Mouse (Mus musculus) hindbrain, embryonic 13.5 days (tissue): ENCODE measurements at regions not wholly inside any gene's neighbourhood (a gene's known extent, or its start where the extent isn't known, plus 50 kb on each side); places are given as distances from the start of the nearest gene placed in this dataset.

ENCODE experiments used
- ATAC-seq: fragments of 200-750 bp; cut with Nextera tagmentation; 2 replicates; pipeline ENCODE4 v1.8.0; 2017; ENCODE audit warnings: moderate TSS enrichment; ENCODE audit not compliant: low FRiP score
- H3K27ac ChIP-seq: fragments of 300-500 bp; sonication (generic); 2 replicates; pipeline ENCODE4 v1.5.1; 2015; ENCODE audit warnings: inconsistent platforms, mild to moderate bottlenecking, moderate library complexity
- H3K27me3 ChIP-seq: fragments of 300-500 bp; sonication (generic); 2 replicates; pipeline ENCODE4 v1.6.1; 2015; ENCODE audit warnings: mild to moderate bottlenecking, inconsistent platforms
- H3K36me3 ChIP-seq: fragments of 300-500 bp; sonication (generic); 2 replicates; pipeline ENCODE4 v1.6.1; 2015; ENCODE audit warnings: mild to moderate bottlenecking, inconsistent platforms
- H3K4me1 ChIP-seq: fragments of 300-500 bp; sonication (generic); replicated peaks from 2 replicates; pipeline ENCODE4 v1.6.1; 2015; ENCODE audit warnings: inconsistent platforms
- H3K4me2 ChIP-seq: fragments of 300-500 bp; sonication (generic); 2 replicates; pipeline ENCODE4 v1.6.1; 2015; ENCODE audit warnings: inconsistent platforms, mild to moderate bottlenecking, moderate library complexity
- H3K4me3 ChIP-seq: fragments of 300-500 bp; sonication (generic); 2 replicates; pipeline ENCODE4 v1.5.1; 2015; ENCODE audit warnings: mild to moderate bottlenecking, inconsistent platforms
- H3K9ac ChIP-seq: fragments of 300-500 bp; sonication (generic); 2 replicates; pipeline ENCODE4 v1.6.1; 2015; ENCODE audit warnings: mild to moderate bottlenecking, inconsistent platforms
- H3K9me3 ChIP-seq: fragments of 300-500 bp; sonication (generic); 2 replicates; pipeline ENCODE4 v1.6.1; 2016; ENCODE audit warnings: inconsistent platforms
- WGBS: fragments of 180-500 bp; shearing (Covaris S2); methylation state at CpG from one replicate; pipeline ENCODE4 v1.1.7; 2015; 5-methylcytosine and 5-hydroxymethylcytosine counted together

DNA sequence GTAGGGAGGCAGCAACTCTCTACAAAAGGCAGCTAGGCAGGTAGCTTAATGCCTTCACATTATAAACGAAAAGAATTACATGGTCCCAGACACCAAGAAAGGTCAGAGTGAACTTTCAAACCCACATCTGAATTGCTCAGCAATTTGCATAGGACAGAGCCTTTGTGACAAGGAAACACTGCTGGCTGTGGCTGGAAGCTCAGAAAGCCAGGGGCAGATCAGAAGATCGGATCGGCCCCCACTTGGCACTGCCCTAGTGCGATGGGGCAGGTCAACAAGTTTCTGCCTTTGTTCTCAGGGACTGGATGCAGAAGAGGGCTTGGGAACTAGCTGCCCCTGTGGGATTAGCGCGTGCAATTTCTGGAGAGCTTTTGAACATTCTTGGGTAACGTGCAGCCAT is 179.6 kb downstream of the Kit start:
- Histone ChIP-seq H3K9ac (no peak overlapping the region), H3K27ac (0 out of 2 replicates have a peak overlapping the region, but pooled peaks have one; percentile 18), H3K36me3 (no peaks in the 10 kb centered on the region), H3K4me2 (no peak overlapping the region), H3K27me3 (no peaks in the 10 kb centered on the region), H3K9me3 (no peaks in the 10 kb centered on the region), H3K4me3 (no peak overlapping the region), H3K4me1 (0 out of 2 replicates have a peak, but pooled peaks cover 6% of the 10 kb centered on the region)
- ATAC-seq, result no peak
- 27% methylated on average over 7 of the region's 7 CpGs for WGBS

DNA sequence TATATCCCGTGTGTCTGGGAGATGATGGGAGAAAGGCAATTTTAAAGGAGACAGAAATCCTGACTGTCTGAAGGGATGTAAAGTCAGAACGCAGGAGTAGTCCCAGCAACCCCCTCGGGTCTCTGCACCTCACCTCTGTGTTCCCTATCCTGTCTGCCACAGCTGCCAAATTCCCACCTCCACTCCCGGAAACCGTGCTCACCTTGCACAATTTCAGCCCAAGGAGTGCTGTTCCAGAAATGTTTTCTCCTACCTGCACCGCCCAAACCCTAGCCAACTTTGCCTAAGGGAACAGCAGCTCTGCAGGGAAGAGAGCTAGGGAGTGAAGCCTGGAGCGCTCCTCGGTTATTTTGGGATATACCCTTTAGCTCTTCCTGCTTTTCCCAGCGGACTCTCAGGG is 170.6 kb downstream of the Kit start:
- no peak overlapping the region for H3K27ac ChIP-seq
- no peak for ATAC-seq
- no peak overlapping the region for H3K4me3 ChIP-seq
- H3K27me3 ChIP-seq, result no peaks in the 10 kb centered on the region
- H3K9ac ChIP-seq, result no peak overlapping the region; the same call in 1 of the 2 replicates
- no peaks in the 10 kb centered on the region for H3K36me3 ChIP-seq
- H3K4me1 ChIP-seq, result peaks cover 9% of the 10 kb centered on the region
- no peak overlapping the region for H3K4me2 ChIP-seq
- H3K9me3 ChIP-seq, result no peaks in the 10 kb centered on the region
- WGBS, result 83% methylated on average over 9 of the region's 9 CpGs

DNA sequence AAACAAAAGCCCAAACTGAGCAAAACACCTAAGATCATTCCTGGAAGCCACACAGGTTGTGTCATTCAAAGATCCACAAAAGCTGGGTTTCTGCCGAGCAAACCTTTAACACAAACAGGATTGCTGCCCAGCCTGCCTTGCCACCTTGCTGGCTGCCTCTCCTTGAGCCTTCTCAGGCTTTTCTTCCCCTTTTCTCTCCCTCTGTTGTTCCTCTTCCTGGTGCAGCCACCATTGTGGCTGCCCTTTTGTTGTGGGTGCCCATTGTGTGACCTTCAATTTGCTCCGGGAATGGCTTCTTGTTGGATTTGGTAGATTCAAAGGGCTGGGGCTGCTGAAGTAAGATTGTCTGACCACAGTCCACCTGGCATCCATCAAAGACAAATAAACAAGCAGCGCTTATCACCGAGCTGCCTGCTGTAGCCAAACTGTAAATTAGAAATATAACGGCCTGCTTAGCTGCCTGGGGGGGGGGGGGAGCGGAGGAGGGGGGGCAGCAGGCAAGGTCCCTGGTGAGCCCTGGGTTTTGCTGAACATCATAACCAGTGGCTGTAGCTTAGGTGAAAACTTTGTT is 169.8 kb downstream of the Kit start:
- Histone ChIP-seq H3K27ac (peak overlapping the region; percentile 61), H3K9ac (no peak overlapping the region), H3K9me3 (no peaks in the 10 kb centered on the region), H3K4me1 (peaks cover 9% of the 10 kb centered on the region), H3K4me3 (no peak overlapping the region), H3K27me3 (no peaks in the 10 kb centered on the region), H3K36me3 (no peaks in the 10 kb centered on the region), H3K4me2 (no peak overlapping the region)
- no peak for ATAC-seq
- 23% methylated on average over 6 of the region's 6 CpGs for WGBS

DNA sequence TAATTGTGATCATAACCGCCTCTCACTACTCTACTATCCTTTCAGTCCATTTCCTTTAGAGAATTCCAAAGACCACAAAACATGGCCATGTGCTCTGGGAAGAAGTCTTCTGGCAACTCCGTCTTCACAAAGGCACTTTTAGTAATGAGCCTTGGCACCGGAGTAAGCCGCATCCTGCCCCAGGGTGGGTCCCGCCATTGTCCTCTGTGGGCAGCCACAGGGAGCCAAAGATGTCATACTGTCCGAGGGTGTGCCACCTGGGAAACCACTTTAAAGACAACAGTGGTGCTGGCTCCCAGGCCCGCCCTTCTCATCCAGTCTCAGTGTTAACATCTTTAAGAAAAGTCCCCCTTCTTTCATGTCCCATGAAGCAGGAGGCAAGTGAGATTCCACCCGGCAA is 164.6 kb downstream of the Kit start:
- no peaks in the 10 kb centered on the region for H3K9me3 ChIP-seq
- H3K4me2 ChIP-seq, result no peak overlapping the region
- H3K4me1 ChIP-seq, result peaks cover 10% of the 10 kb centered on the region
- WGBS, result 61% methylated on average over 8 of the region's 8 CpGs
- H3K9ac ChIP-seq, result no peak overlapping the region
- H3K4me3 ChIP-seq, result no peak overlapping the region
- H3K27ac ChIP-seq, result no peak overlapping the region
- ATAC-seq, result no peak
- no peaks in the 10 kb centered on the region for H3K27me3 ChIP-seq
- no peaks in the 10 kb centered on the region for H3K36me3 ChIP-seq

- Histone ChIP-seq H3K9me3 (no peaks in the 10 kb centered on the region), H3K4me3 (no peak overlapping the region), H3K36me3 (no peaks in the 10 kb centered on the region), H3K27ac (no peak overlapping the region), H3K4me1 (peaks cover 9% of the 10 kb centered on the region), H3K27me3 (no peaks in the 10 kb centered on the region), H3K4me2 (no peak overlapping the region), H3K9ac (no peak overlapping the region)
- no peak for ATAC-seq
- 54% methylated on average over 2 of the region's 2 CpGs for WGBS
These were observed 163.7 kb downstream of the Kit start for GRCm38 (mm10) chr5:75738445-75738844.

DNA sequence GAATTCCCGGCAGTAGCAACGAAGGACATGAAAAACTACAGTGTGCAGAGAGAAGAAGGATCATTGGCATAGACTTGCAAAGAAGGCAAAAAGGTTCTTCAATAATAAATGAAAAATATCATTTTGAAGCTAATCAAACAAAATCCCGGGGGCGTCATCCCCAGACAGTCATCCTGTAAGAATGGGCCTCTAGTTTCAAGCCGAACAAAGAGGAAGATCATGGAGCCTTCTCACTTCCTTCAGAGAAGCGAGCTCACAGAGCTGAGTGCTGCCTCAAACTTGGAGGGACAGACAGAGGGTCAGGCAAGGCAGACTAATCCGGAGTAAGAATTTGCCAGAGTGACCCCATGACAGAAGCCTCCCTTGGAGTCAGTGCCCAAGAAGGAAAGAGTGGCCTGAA is 163.0 kb downstream of the Kit start:
- Histone ChIP-seq H3K27ac (no peak overlapping the region), H3K9ac (no peak overlapping the region), H3K4me3 (no peak overlapping the region), H3K27me3 (no peaks in the 10 kb centered on the region), H3K36me3 (no peaks in the 10 kb centered on the region), H3K4me1 (peaks cover 9% of the 10 kb centered on the region), H3K9me3 (no peaks in the 10 kb centered on the region), H3K4me2 (no peak overlapping the region)
- 83% methylated on average over 7 of the region's 7 CpGs for WGBS
- no peak for ATAC-seq

DNA sequence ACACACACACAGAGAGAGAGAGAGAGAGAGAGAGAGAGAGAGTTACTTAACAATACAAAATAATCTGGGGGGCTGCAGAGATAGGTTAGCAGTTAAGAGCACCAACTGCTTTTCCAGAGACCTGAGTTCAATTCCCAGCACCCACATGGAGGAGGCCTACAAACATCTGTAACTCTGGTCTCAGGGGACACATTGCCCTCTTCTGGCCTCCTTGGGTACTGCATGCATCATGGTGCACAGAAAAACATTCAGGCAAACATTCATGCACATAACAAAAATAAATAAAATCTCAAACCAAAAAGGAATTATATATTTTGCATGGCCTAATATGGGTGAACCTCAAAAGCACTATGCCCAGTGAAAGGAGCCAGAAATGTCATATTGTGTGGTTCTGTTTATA is 161.6 kb downstream of the Kit start:
- H3K27ac ChIP-seq, result no peak overlapping the region
- no peak for ATAC-seq
- H3K27me3 ChIP-seq, result no peaks in the 10 kb centered on the region
- peaks cover 9% of the 10 kb centered on the region for H3K4me1 ChIP-seq
- H3K4me2 ChIP-seq, result no peak overlapping the region
- H3K4me3 ChIP-seq, result no peak overlapping the region
- H3K9ac ChIP-seq, result no peak overlapping the region
- H3K36me3 ChIP-seq, result no peaks in the 10 kb centered on the region
- H3K9me3 ChIP-seq, result no peaks in the 10 kb centered on the region

GRCm38 (mm10) chr5:75734508-75734907 is 159.8 kb downstream of the Kit start:
- Histone ChIP-seq H3K4me3 (no peak overlapping the region), H3K4me1 (peaks cover 12% of the 10 kb centered on the region), H3K4me2 (no peak overlapping the region), H3K27ac (no peak overlapping the region), H3K9ac (no peak overlapping the region), H3K9me3 (no peaks in the 10 kb centered on the region), H3K36me3 (no peaks in the 10 kb centered on the region), H3K27me3 (no peaks in the 10 kb centered on the region)
- ATAC-seq, result no peak
- 94% methylated on average over 14 of the region's 14 CpGs for WGBS

- Histone ChIP-seq H3K27ac (no peak overlapping the region), H3K9ac (no peak overlapping the region), H3K36me3 (no peaks in the 10 kb centered on the region), H3K9me3 (no peaks in the 10 kb centered on the region), H3K4me1 (peaks cover 8% of the 10 kb centered on the region), H3K4me2 (no peak overlapping the region), H3K27me3 (no peaks in the 10 kb centered on the region), H3K4me3 (no peak overlapping the region)
- no peak for ATAC-seq
- 97% methylated on average over 6 of the region's 6 CpGs for WGBS
These were observed 159.3 kb downstream of the Kit start for GRCm38 (mm10) chr5:75734043-75734442.

GRCm38 (mm10) chr5:75731236-75731635 is 156.5 kb downstream of the Kit start:
- Histone ChIP-seq H3K4me2 (no peak overlapping the region), H3K27ac (no peak overlapping the region), H3K4me1 (peaks cover 4% of the 10 kb centered on the region; the same call in 1 of the 2 replicates), H3K4me3 (no peak overlapping the region), H3K9me3 (no peaks in the 10 kb centered on the region), H3K9ac (no peak overlapping the region), H3K27me3 (no peaks in the 10 kb centered on the region), H3K36me3 (no peaks in the 10 kb centered on the region)
- ATAC-seq, result no peak
- 79% methylated on average over 4 of the region's 4 CpGs for WGBS

DNA sequence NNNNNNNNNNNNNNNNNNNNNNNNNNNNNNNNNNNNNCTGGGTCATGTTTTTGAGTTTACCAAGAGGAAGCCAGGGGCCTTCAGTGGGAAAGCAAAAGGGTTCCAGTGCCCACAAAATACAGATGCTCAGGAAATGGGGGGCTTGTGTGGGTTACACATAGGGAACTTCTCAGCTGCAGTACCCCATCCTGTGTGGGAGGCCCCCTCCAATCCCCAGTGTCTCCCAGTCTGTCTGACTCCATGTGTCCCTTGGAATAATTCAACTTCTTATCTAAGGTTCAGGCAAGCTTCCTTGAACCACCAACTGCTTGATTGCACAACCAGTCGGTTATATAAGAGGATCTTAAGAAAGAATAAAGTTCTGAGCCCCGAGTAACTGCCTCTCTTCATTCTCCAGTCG is 156.0 kb downstream of the Kit start:
- Histone ChIP-seq H3K4me1 (peaks cover 4% of the 10 kb centered on the region; the same call in 1 of the 2 replicates), H3K36me3 (no peaks in the 10 kb centered on the region), H3K9me3 (no peaks in the 10 kb centered on the region), H3K27ac (no peak overlapping the region), H3K4me3 (no peak overlapping the region), H3K4me2 (no peak overlapping the region), H3K9ac (no peak overlapping the region), H3K27me3 (no peaks in the 10 kb centered on the region)
- no peak for ATAC-seq
- WGBS, result 82% methylated on average over 3 of the region's 3 CpGs

DNA sequence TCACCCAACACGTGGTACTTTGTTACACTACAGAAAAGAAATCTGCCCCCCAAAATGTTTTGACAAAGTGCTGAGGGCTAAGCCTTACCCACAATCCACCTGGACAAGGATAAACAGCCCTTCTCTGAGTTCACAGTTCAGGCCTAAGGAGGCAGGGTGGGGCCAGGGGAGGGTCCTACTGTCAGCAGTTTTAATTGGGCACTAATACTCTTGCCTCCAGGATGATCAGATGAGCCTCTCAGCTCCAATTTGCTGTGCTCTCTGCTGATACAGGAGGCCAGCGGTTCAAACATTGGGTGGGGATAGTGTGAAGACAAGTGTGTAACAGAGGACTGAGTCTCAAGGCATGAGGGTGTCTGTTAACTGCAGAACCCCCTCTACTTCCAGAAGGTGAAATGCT is 146.6 kb downstream of the Kit start:
- Histone ChIP-seq H3K4me2 (no peak overlapping the region), H3K9me3 (no peaks in the 10 kb centered on the region), H3K36me3 (no peaks in the 10 kb centered on the region), H3K4me1 (peaks cover 13% of the 10 kb centered on the region), H3K9ac (no peak overlapping the region), H3K27ac (no peak overlapping the region), H3K27me3 (no peaks in the 10 kb centered on the region), H3K4me3 (no peak overlapping the region)
- no peak for ATAC-seq
- 82% methylated on average over 2 of the region's 2 CpGs for WGBS

GRCm38 (mm10) chr5:75720091-75720940 is 145.6 kb downstream of the Kit start:
- H3K27ac ChIP-seq, result no peak overlapping the region; the same call in 1 of the 2 replicates
- H3K27me3 ChIP-seq, result no peaks in the 10 kb centered on the region
- H3K4me3 ChIP-seq, result no peak overlapping the region
- peaks cover 13% of the 10 kb centered on the region for H3K4me1 ChIP-seq
- no peaks in the 10 kb centered on the region for H3K36me3 ChIP-seq
- H3K9ac ChIP-seq, result no peak overlapping the region
- H3K4me2 ChIP-seq, result no peak overlapping the region
- no peak for ATAC-seq
- WGBS, result 71% methylated on average over 15 of the region's 15 CpGs
- 0 out of 2 replicates have a peak, but pooled peaks cover 3% of the 10 kb centered on the region for H3K9me3 ChIP-seq
